16 mouse cellular contexts compared by ENCODE assay signal in the genomic region with DNA sequence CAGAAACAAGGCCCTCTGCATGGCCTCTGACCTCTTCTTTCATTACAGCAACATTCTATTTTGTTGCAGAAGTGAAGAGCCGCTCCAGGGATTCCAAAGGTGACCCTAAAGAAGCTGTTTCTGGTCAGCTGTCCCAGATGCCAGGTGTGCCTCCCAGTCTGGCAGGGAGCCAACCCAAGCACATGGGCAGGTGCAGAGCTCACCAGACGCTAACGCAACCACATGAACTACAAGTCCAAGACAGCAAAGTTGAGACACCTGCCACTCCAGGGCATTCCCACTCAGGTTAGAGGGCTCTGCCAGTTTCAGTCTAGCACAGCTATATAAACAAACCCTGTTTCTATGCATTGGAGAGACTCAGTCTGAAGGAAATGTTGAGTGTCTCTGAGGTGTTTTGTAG.
DNase-seq lines count a peak whose midpoint lies in the region; ATAC-seq and TF ChIP-seq lines count a peak whose summit lies in the region.
"Had no signal": no experiment of that assay in that cellular context is flagged by ENCODE, and none has a peak within 500 bp of the region (broad histone marks: within the 10 kb centered on the region; RNA-seq: fewer than 3 reads in every experiment).

No protein-coding gene starts in this region.

- ATAC-seq in forebrain, embryonic 16.5 days: no peak
- ATAC-seq in CD4-positive, CD25-positive, alpha-beta regulatory T cell, adult 4 months: no peak
- no peak for ATAC-seq in hindbrain, postnatal 0 days

- H3K9ac ChIP-seq in forebrain, embryonic 16.5 days (replicated peaks; ENCODE audit: low read depth, low read length): no peak overlapping the region
- H3K9ac ChIP-seq in hindbrain, postnatal 0 days (replicated peaks; ENCODE audit: low read length): no peak overlapping the region
- H3K9ac ChIP-seq: embryonic facial prominence, embryonic 13.5 days; liver, embryonic 15.5 days; midbrain, embryonic 12.5 days had no signal

- no peaks in the 10 kb centered on the region for H3K36me3 ChIP-seq in forebrain, embryonic 16.5 days (ENCODE audit: control insufficient read depth, insufficient read depth)
- no peaks in the 10 kb centered on the region for H3K36me3 ChIP-seq in forebrain, embryonic 10.5 days (replicated peaks)
- H3K36me3 ChIP-seq in hindbrain, postnatal 0 days (ENCODE audit: insufficient read depth, low read length): no peaks in the 10 kb centered on the region
- H3K36me3 ChIP-seq: embryonic facial prominence, embryonic 13.5 days; liver, embryonic 15.5 days; midbrain, embryonic 12.5 days had no signal

- H3K4me1 ChIP-seq in forebrain, embryonic 16.5 days (replicated peaks; ENCODE audit: control insufficient read depth, insufficient read depth, low read length): peaks cover 3% of the 10 kb centered on the region
- no peaks in the 10 kb centered on the region for H3K4me1 ChIP-seq in forebrain, embryonic 10.5 days
- H3K4me1 ChIP-seq in hindbrain, postnatal 0 days (ENCODE audit: insufficient read depth, low read length): no peaks in the 10 kb centered on the region; the same call in 1 of the 2 replicates
- H3K4me1 ChIP-seq: embryonic facial prominence, embryonic 13.5 days; liver, embryonic 15.5 days; midbrain, embryonic 12.5 days had no signal

- no peaks in the 10 kb centered on the region for H3K27me3 ChIP-seq in forebrain, embryonic 16.5 days (replicated peaks; ENCODE audit: control insufficient read depth, insufficient read depth, low read length)
- H3K27me3 ChIP-seq in forebrain, embryonic 10.5 days (ENCODE audit: poor library complexity, severe bottlenecking): no peaks in the 10 kb centered on the region
- H3K27me3 ChIP-seq in hindbrain, postnatal 0 days (ENCODE audit: insufficient read depth, low read length): no peaks in the 10 kb centered on the region
- H3K27me3 ChIP-seq: embryonic facial prominence, embryonic 13.5 days; liver, embryonic 15.5 days; midbrain, embryonic 12.5 days had no signal

- 43% methylated on average over 3 of the region's 3 CpGs for WGBS in forebrain, embryonic 16.5 days
- 86% methylated on average over 3 of the region's 3 CpGs for WGBS in forebrain, embryonic 10.5 days
- 59% methylated on average over 3 of the region's 3 CpGs for WGBS in hindbrain, postnatal 0 days

- peaks cover 3% of the 10 kb centered on the region; the same call in 1 of the 2 replicates for H3K9me3 ChIP-seq in forebrain, embryonic 16.5 days (ENCODE audit: control insufficient read depth, low read length)
- no peaks in the 10 kb centered on the region; the same call in 1 of the 2 replicates for H3K9me3 ChIP-seq in forebrain, embryonic 10.5 days
- H3K9me3 ChIP-seq in hindbrain, postnatal 0 days (ENCODE audit: low read length): no peaks in the 10 kb centered on the region
- H3K9me3 ChIP-seq: liver, embryonic 15.5 days; midbrain, embryonic 12.5 days had no signal

- H3K27ac ChIP-seq in forebrain, embryonic 16.5 days (ENCODE audit: low read length): 0 out of 2 replicates have a peak overlapping the region, but pooled peaks have one; percentile 18
- no peak overlapping the region for H3K27ac ChIP-seq in forebrain, embryonic 10.5 days
- H3K27ac ChIP-seq in hindbrain, postnatal 0 days: no peak overlapping the region
- H3K27ac ChIP-seq: embryonic facial prominence, embryonic 13.5 days; liver, embryonic 15.5 days; midbrain, embryonic 12.5 days had no signal

- H3K4me2 ChIP-seq in forebrain, embryonic 16.5 days (ENCODE audit: low read length): no peak overlapping the region
- no peak overlapping the region for H3K4me2 ChIP-seq in hindbrain, postnatal 0 days (ENCODE audit: low read depth, low read length)
- H3K4me2 ChIP-seq: embryonic facial prominence, embryonic 13.5 days; liver, embryonic 15.5 days; midbrain, embryonic 12.5 days had no signal

- TF ChIP-seq CTCF in hindbrain, postnatal 0 days (IDR thresholded peaks at IDR 0.05; ENCODE audit: low read depth): no peak

- H3K4me3 ChIP-seq in forebrain, embryonic 16.5 days (replicated peaks; ENCODE audit: low read length): no peak overlapping the region
- H3K4me3 ChIP-seq in forebrain, embryonic 10.5 days: no peak overlapping the region
- no peak overlapping the region for H3K4me3 ChIP-seq in hindbrain, postnatal 0 days (ENCODE audit: low read length)
- H3K4me3 ChIP-seq: embryonic facial prominence, embryonic 13.5 days; liver, embryonic 15.5 days; midbrain, embryonic 12.5 days; myocyte had no signal

- no peak for DNase-seq in forebrain, embryonic 10.5 days (ENCODE audit: extremely low spot score, low spot score)
- peak; percentile 17 for DNase-seq in gonadal fat pad, adult 2 months (ENCODE audit: low read depth)
- peak; percentile 47 to 70 for DNase-seq in kidney, postnatal 36 days
- peak; percentile 32 for DNase-seq in lung, postnatal 36 days
- DNase-seq in hindbrain, postnatal 0 days (ENCODE audit: low spot score): no peak
- no peak for DNase-seq in thymus, postnatal 14 days
- DNase-seq: adrenal gland, postnatal 36 days; heart, postnatal 36 days; right cerebral cortex, postnatal 25 days; thymus, postnatal 25 days had no signal

Comparison
In these comparisons a context has a peak if more than half of its experiments do, and no peak if none do; other contexts are left out.
1. DNase-seq: peak in gonadal fat pad, adult 2 months (single experiment), kidney, postnatal 36 days (2 of 2) and lung, postnatal 36 days (single experiment); none in forebrain, embryonic 10.5 days (single experiment), hindbrain, postnatal 0 days (single experiment) and thymus, postnatal 14 days (single experiment).